Mouse (Mus musculus) ES-E14 (cell line): Measurements from ENCODE around the gene Olfr1501.

Experiments
- CHD2 ChIP-seq: IDR thresholded peaks from 2 replicates; pipeline ENCODE4 v1.6.1; 2014; ENCODE audit warnings: mild to moderate bottlenecking, low read depth, low read length, inconsistent platforms
- MAFK ChIP-seq: IDR thresholded peaks from 2 replicates; pipeline ENCODE4 v1.6.1; 2014; ENCODE audit warnings: mild to moderate bottlenecking, low read depth, low read length, inconsistent platforms; ENCODE audit not compliant: insufficient read depth
- ZC3H11A ChIP-seq: IDR thresholded peaks from 2 replicates; pipeline ENCODE4 v1.6.1; 2012; ENCODE audit warnings: low read depth, mild to moderate bottlenecking, inconsistent platforms, low read length, borderline replicate concordance

DNA sequence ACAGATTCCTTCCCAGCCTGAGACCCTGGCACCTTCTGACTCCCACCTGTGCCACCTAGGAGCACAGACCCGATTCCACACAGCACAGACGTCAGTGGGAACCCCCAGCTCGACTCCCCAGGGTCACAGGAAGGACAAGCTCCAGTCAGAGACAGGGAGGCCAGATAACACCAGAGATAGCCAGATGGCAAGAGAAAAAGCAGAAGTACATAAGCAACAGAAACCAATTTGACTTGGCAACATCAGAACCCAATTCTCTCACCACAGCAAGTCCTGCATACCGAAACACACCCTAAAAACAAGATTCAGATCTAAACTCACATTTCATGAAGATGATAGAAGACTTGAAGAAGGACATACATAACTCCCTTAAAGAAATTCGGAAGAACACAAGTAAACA lies 29.6 kb downstream of the Olfr1501 start:
- no peak for TF ChIP-seq CHD2
- no peak for TF ChIP-seq MAFK
- no peak for TF ChIP-seq ZC3H11A
